In the genomic region with DNA sequence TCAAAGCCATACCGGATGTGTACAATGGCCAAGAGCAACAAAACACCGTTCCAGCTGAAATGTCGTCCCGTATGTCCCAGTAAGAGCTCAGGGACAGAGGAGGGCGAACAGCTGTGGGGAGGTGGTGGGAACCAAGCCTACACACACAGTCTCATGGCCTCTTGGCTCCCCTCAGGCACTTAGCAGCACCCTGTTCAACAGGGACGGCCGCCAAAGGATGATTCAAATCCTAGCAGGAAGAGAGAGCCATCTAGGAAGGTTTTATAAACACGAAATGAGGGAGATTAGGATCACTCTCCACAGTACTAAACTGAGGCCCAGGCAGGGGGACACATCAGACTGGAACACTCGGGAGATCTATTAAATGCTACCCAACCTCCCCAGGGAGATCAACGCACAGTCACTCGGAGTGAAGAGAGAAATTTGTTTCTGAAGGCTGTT, we compare ENCODE assay signal across 9 mouse cellular contexts.
A peak's percentile ranks its signal among the peaks of the same experiment; 100 is the strongest.
DNase-seq lines count a peak whose midpoint lies in the region; ATAC-seq and TF ChIP-seq lines count a peak whose summit lies in the region.
"Had no signal": no experiment of that assay in that cellular context is flagged by ENCODE, and none has a peak within 500 bp of the region (broad histone marks: within the 10 kb centered on the region; RNA-seq: fewer than 3 reads in every experiment).

No protein-coding gene starts in this region.

- no peak for ATAC-seq in hindbrain, postnatal 0 days
- no peak for ATAC-seq in hindbrain, embryonic 13.5 days (ENCODE audit: low FRiP score)
- peak; percentile 39; the same call in 1 of the 2 replicates for ATAC-seq in lung, embryonic 15.5 days (ENCODE audit: borderline replicate concordance, extremely low read depth, low FRiP score, low TSS enrichment)
- ATAC-seq in forebrain, embryonic 13.5 days, result no peak
- ATAC-seq in megakaryocyte-erythroid progenitor cell, adult 5-6 weeks (replicated peaks; ENCODE audit: low FRiP score, low TSS enrichment, poor library complexity, severe bottlenecking), result no peak

- 71% methylated on average over 11 of the region's 11 CpGs for WGBS in hindbrain, postnatal 0 days
- 75% methylated on average over 11 of the region's 11 CpGs for WGBS in hindbrain, embryonic 13.5 days
- WGBS in lung, embryonic 15.5 days, result 45% methylated on average over 11 of the region's 11 CpGs
- 82% methylated on average over 11 of the region's 11 CpGs for WGBS in forebrain, embryonic 13.5 days

- no peaks in the 10 kb centered on the region for H3K9me3 ChIP-seq in hindbrain, postnatal 0 days (ENCODE audit: low read length)
- H3K9me3 ChIP-seq in hindbrain, embryonic 13.5 days, result no peaks in the 10 kb centered on the region
- no peaks in the 10 kb centered on the region for H3K9me3 ChIP-seq in lung, embryonic 15.5 days
- H3K9me3 ChIP-seq in forebrain, embryonic 13.5 days (replicated peaks), result no peaks in the 10 kb centered on the region

- TF ChIP-seq CTCF in hindbrain, postnatal 0 days (IDR thresholded peaks at IDR 0.05; ENCODE audit: low read depth), result no peak

- no peaks in the 10 kb centered on the region for H3K36me3 ChIP-seq in hindbrain, postnatal 0 days (ENCODE audit: insufficient read depth, low read length)
- no peaks in the 10 kb centered on the region for H3K36me3 ChIP-seq in hindbrain, embryonic 13.5 days
- H3K36me3 ChIP-seq in lung, embryonic 15.5 days, result no peaks in the 10 kb centered on the region
- H3K36me3 ChIP-seq in forebrain, embryonic 13.5 days (ENCODE audit: poor library complexity, severe bottlenecking), result no peaks in the 10 kb centered on the region

- peak; percentile 24 for DNase-seq in hindbrain, postnatal 0 days (ENCODE audit: low spot score)
- DNase-seq in fat pad, adult 2 months (ENCODE audit: extremely low read depth, low read depth, low spot score), result peak; percentile 78
- DNase-seq in heart, postnatal 10 days, result peak; percentile 81 to 87
- no peak for DNase-seq in MN1 (ENCODE audit: low spot score)

- H3K9ac ChIP-seq in hindbrain, postnatal 0 days (replicated peaks; ENCODE audit: low read length), result no peak overlapping the region
- H3K9ac ChIP-seq in hindbrain, embryonic 13.5 days, result no peak overlapping the region
- no peak overlapping the region for H3K9ac ChIP-seq in lung, embryonic 15.5 days
- no peak overlapping the region for H3K9ac ChIP-seq in forebrain, embryonic 13.5 days

- no peaks in the 10 kb centered on the region for H3K27me3 ChIP-seq in hindbrain, postnatal 0 days (ENCODE audit: insufficient read depth, low read length)
- H3K27me3 ChIP-seq in hindbrain, embryonic 13.5 days, result no peaks in the 10 kb centered on the region
- no peaks in the 10 kb centered on the region for H3K27me3 ChIP-seq in lung, embryonic 15.5 days
- H3K27me3 ChIP-seq in forebrain, embryonic 13.5 days, result no peaks in the 10 kb centered on the region

- peak overlapping the region; percentile 7; the same call in 1 of the 2 replicates for H3K27ac ChIP-seq in hindbrain, postnatal 0 days
- H3K27ac ChIP-seq in hindbrain, embryonic 13.5 days, result no peak overlapping the region
- H3K27ac ChIP-seq in lung, embryonic 15.5 days, result 0 out of 2 replicates have a peak overlapping the region, but pooled peaks have one; percentile 33
- H3K27ac ChIP-seq in forebrain, embryonic 13.5 days, result no peak overlapping the region
- H3K27ac ChIP-seq: macrophage had no signal

- H3K4me3 ChIP-seq in hindbrain, postnatal 0 days (ENCODE audit: low read length), result no peak overlapping the region
- no peak overlapping the region for H3K4me3 ChIP-seq in hindbrain, embryonic 13.5 days
- H3K4me3 ChIP-seq in lung, embryonic 15.5 days, result no peak overlapping the region
- no peak overlapping the region for H3K4me3 ChIP-seq in forebrain, embryonic 13.5 days

- intact Hi-C loops in heart, postnatal 10 days (cut with DNase I), result loop anchor here (5.0 kb wide), 1 partner anchor 121 kb away; the partner anchor contains the start of gene Mast4

- no peaks in the 10 kb centered on the region; the same call in 1 of the 2 replicates for H3K4me1 ChIP-seq in hindbrain, postnatal 0 days (ENCODE audit: insufficient read depth, low read length)
- 0 out of 2 replicates have a peak, but pooled peaks cover 5% of the 10 kb centered on the region for H3K4me1 ChIP-seq in hindbrain, embryonic 13.5 days (replicated peaks)
- peaks cover 8% of the 10 kb centered on the region; the same call in 1 of the 2 replicates for H3K4me1 ChIP-seq in lung, embryonic 15.5 days
- no peaks in the 10 kb centered on the region for H3K4me1 ChIP-seq in forebrain, embryonic 13.5 days

- no peak overlapping the region for H3K4me2 ChIP-seq in hindbrain, postnatal 0 days (ENCODE audit: low read depth, low read length)
- H3K4me2 ChIP-seq in hindbrain, embryonic 13.5 days, result no peak overlapping the region
- H3K4me2 ChIP-seq in lung, embryonic 15.5 days, result no peak overlapping the region
- H3K4me2 ChIP-seq in forebrain, embryonic 13.5 days, result no peak overlapping the region

Comparison
In these comparisons a context has a peak if more than half of its experiments do, and no peak if none do; other contexts are left out.
1. H3K27ac ChIP-seq: peak in hindbrain, postnatal 0 days (single experiment) and lung, embryonic 15.5 days (single experiment); none in hindbrain, embryonic 13.5 days (single experiment) and forebrain, embryonic 13.5 days (single experiment).